Comparison of ENCODE assay signal across 10 mouse cellular contexts in genomic region chr7:19691873-19692865, GRCm38 (mm10). TPM values are rescaled to one million over a fixed set of nuclear protein-coding genes. Genes with fewer than 3 reads are reported as not detected.
DNase-seq lines count a peak whose midpoint lies in the region; ATAC-seq and TF ChIP-seq lines count a peak whose summit lies in the region.
"Had no signal": no experiment of that assay in that cellular context is flagged by ENCODE, and none has a peak within 500 bp of the region (broad histone marks: within the 10 kb centered on the region; RNA-seq: fewer than 3 reads in every experiment).

Gene Apoc1, minus strand, starts transcription at chr7:19692660.

- 45% methylated on average over 28 of the region's 28 CpGs for WGBS in stomach, embryonic 14.5 days

- no peak for ATAC-seq in stomach, embryonic 14.5 days (ENCODE audit: insufficient number of reproducible peaks, insufficient read depth, low FRiP score, low read depth)

- H3K4me2 ChIP-seq in stomach, embryonic 14.5 days (replicated peaks; ENCODE audit: low read depth, low read length): no peak within 1 kb of the TSS
- H3K4me2 ChIP-seq: midbrain, embryonic 12.5 days had no signal

- no peak for TF ChIP-seq CTCF in gastrocnemius, adult 2 months (IDR thresholded peaks at IDR 0.05)

- no peak for DNase-seq in gastrocnemius, adult 2 months
- no peak for DNase-seq in gastrocnemius, postnatal 14 days
- peak; percentile 44 for DNase-seq in ovary, postnatal 36 days (ENCODE audit: low spot score)
- DNase-seq in ovary, postnatal 14 days (ENCODE audit: low spot score): no peak
- DNase-seq in liver: peak; percentile 50
- DNase-seq in urinary bladder, postnatal 4 days (ENCODE audit: low spot score in 2 of 2): no peak
- no peak for DNase-seq in gastrocnemius, postnatal 10 days
- DNase-seq: cerebellum, adult 9-11 months had no signal

- H3K9me3 ChIP-seq in stomach, embryonic 14.5 days (ENCODE audit: control insufficient read depth, low read depth, low read length): no peaks in the 10 kb centered on the region
- H3K9me3 ChIP-seq: midbrain, embryonic 12.5 days had no signal

- no peak within 1 kb of the TSS for H3K9ac ChIP-seq in stomach, embryonic 14.5 days (replicated peaks; ENCODE audit: low read depth, low read length)
- H3K9ac ChIP-seq: midbrain, embryonic 12.5 days had no signal

- no peaks in the 10 kb centered on the region for H3K36me3 ChIP-seq in stomach, embryonic 14.5 days (ENCODE audit: control insufficient read depth, insufficient read depth, low read length)

- intact Hi-C loops in gastrocnemius, adult 2 months (cut with DNase I): no loop called here
- intact Hi-C loops in gastrocnemius, postnatal 14 days (cut with DNase I; ENCODE audit: low total_unique reads): no loop called here

- H3K27me3 ChIP-seq in stomach, embryonic 14.5 days (ENCODE audit: control insufficient read depth, insufficient read depth, low read length): no peaks in the 10 kb centered on the region
- H3K27me3 ChIP-seq: midbrain, embryonic 12.5 days had no signal

- 0 out of 2 replicates have a peak, but pooled peaks cover 3% of the 10 kb centered on the region for H3K4me1 ChIP-seq in stomach, embryonic 14.5 days (ENCODE audit: control insufficient read depth, insufficient read depth, low read length)

- no peak within 1 kb of the TSS for H3K4me3 ChIP-seq in gastrocnemius, adult 2 months
- H3K4me3 ChIP-seq in stomach, embryonic 14.5 days (ENCODE audit: low read depth, low read length): no peak within 1 kb of the TSS
- H3K4me3 ChIP-seq: midbrain, embryonic 12.5 days had no signal

- peak within 1 kb of the TSS; percentile 28; the same call in 1 of the 2 replicates for H3K27ac ChIP-seq in gastrocnemius, adult 2 months
- no peak within 1 kb of the TSS for H3K27ac ChIP-seq in stomach, embryonic 14.5 days (ENCODE audit: low read length)
- H3K27ac ChIP-seq: midbrain, embryonic 12.5 days had no signal

RNA-seq across cellular contexts. Expression of gene Apoc1, which starts in this region (rescaled TPM):
- 1 to 10 TPM in 1 of 2 experiments, under 1 TPM in 1; 0.64 to 1.1 TPM for total RNA-seq in gastrocnemius, adult 2 months (2021)
- 1 to 10 TPM in 1 of 2 experiments, not detected in 1; 1.3 TPM for total RNA-seq in gastrocnemius, postnatal 14 days (2021)
- 10.9 and 12.6 TPM in 2 replicates for polyA plus RNA-seq in stomach, embryonic 14.5 days (2014; fragmentation: Nextera tagmentation; extraction: Ambion mirVana)
- 1 to 10 TPM in 1 of 2 experiments, not detected in 1; 4.1 TPM for total RNA-seq in gastrocnemius, postnatal 10 days (2021)

Comparison
In these comparisons a context has a peak if more than half of its experiments do, and no peak if none do; other contexts are left out.
1. DNase-seq: peak in ovary, postnatal 36 days (single experiment) and liver (single experiment); none in gastrocnemius, adult 2 months (single experiment), gastrocnemius, postnatal 14 days (single experiment), ovary, postnatal 14 days (single experiment), urinary bladder, postnatal 4 days (0 of 2) and gastrocnemius, postnatal 10 days (single experiment).